Mouse (Mus musculus): ENCODE results near the gene Cops7a. TPM values are rescaled to one million over a fixed set of nuclear protein-coding genes. Genes with fewer than 3 reads are reported as not detected.

The Cops7a gene
- polyA plus RNA-seq, 1 experiment from 2014 or later, result 102 TPM

- H3K4me3 ChIP-seq, result peak overlapping the region; percentile 99
- no peaks in the 10 kb centered on the region for H3K9me3 ChIP-seq
- peaks cover 21% of the 10 kb centered on the region for H3K36me3 ChIP-seq
- H3K9ac ChIP-seq, result peak overlapping the region; percentile 99
- H3K27me3 ChIP-seq, result no peaks in the 10 kb centered on the region
- peaks cover 28% of the 10 kb centered on the region for H3K4me1 ChIP-seq (replicated peaks)
- peak overlapping the region; percentile 98 for H3K27ac ChIP-seq (replicated peaks)
- 28% methylated on average over 1 of the region's 1 CpGs for WGBS
- peak overlapping the region; percentile 90 for H3K4me2 ChIP-seq
- no peak for ATAC-seq (ENCODE audit: low FRiP score, low read depth)
Observed at GRCm38 (mm10) chr6:124930231-124930630, 35.1 kb downstream of the Cops7a start.

DNA sequence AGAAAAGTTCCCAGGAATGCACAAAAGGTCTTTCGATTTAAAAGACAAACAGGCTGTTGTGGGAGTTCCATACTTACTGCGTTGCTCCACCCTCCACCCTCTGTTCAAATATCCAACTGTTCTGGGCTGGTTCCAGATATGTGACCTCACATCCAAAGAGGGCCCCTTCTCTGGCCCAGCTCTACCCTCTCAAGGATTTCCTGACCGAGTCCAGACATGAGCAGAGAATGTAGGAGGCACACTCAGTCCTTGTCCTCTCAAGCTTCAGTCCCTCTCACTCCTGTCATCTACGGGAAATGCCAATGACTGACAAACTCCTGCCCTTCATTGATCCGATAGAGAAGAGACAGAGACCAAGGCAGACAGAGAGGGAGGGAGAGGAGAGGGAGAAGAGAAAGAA lies 39.4 kb downstream of the Cops7a start:
- Histone ChIP-seq H3K9ac (no peak overlapping the region), H3K36me3 (no peaks in the 10 kb centered on the region), H3K4me2 (no peak overlapping the region), H3K27me3 (no peaks in the 10 kb centered on the region), H3K4me1 (replicated peaks) (peaks cover 20% of the 10 kb centered on the region), H3K4me3 (no peak overlapping the region), H3K27ac (replicated peaks) (no peak overlapping the region), H3K9me3 (no peaks in the 10 kb centered on the region)
- 51% methylated on average over 5 of the region's 5 CpGs for WGBS
- no peak for ATAC-seq (ENCODE audit: low FRiP score, low read depth)

- Histone ChIP-seq H3K27me3 (no peaks in the 10 kb centered on the region), H3K36me3 (no peaks in the 10 kb centered on the region), H3K4me3 (no peak overlapping the region), H3K4me2 (no peak overlapping the region), H3K27ac (replicated peaks) (no peak overlapping the region), H3K9ac (no peak overlapping the region), H3K4me1 (replicated peaks) (peaks cover 23% of the 10 kb centered on the region), H3K9me3 (no peaks in the 10 kb centered on the region)
- WGBS, result 43% methylated on average over 12 of the region's 12 CpGs
- no peak for ATAC-seq (ENCODE audit: low FRiP score, low read depth)
Observed at GRCm38 (mm10) chr6:124925173-124925793, 40.1 kb downstream of the Cops7a start.

DNA sequence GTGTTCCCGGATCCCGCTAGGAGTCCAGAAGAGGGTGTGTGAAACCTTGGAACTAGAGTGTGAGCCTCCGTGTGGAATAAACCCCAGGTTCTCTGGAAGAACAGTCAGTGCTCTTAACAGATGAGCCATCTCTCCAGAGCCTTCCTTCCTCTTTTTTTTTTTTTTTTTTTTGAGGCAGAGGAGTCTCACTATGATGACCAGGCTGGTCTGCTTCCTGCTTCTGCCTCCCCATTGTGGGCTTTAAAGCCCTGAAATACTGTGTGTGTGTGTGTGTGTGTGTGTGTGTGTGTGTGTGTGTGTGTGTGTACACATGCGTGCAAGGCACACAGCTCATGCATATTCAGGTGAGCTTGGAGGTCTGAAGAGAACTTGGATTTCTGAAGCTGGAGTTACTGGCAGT lies 43.8 kb downstream of the Cops7a start:
- 62% methylated on average over 4 of the region's 4 CpGs for WGBS
- no peak overlapping the region for H3K9ac ChIP-seq
- H3K9me3 ChIP-seq, result no peaks in the 10 kb centered on the region
- H3K4me2 ChIP-seq, result no peak overlapping the region
- H3K4me1 ChIP-seq (replicated peaks), result peaks cover 35% of the 10 kb centered on the region
- no peak for ATAC-seq (ENCODE audit: low FRiP score, low read depth)
- no peaks in the 10 kb centered on the region for H3K27me3 ChIP-seq
- no peak overlapping the region for H3K4me3 ChIP-seq
- no peaks in the 10 kb centered on the region for H3K36me3 ChIP-seq
- H3K27ac ChIP-seq (replicated peaks), result peak overlapping the region; percentile 100

DNA sequence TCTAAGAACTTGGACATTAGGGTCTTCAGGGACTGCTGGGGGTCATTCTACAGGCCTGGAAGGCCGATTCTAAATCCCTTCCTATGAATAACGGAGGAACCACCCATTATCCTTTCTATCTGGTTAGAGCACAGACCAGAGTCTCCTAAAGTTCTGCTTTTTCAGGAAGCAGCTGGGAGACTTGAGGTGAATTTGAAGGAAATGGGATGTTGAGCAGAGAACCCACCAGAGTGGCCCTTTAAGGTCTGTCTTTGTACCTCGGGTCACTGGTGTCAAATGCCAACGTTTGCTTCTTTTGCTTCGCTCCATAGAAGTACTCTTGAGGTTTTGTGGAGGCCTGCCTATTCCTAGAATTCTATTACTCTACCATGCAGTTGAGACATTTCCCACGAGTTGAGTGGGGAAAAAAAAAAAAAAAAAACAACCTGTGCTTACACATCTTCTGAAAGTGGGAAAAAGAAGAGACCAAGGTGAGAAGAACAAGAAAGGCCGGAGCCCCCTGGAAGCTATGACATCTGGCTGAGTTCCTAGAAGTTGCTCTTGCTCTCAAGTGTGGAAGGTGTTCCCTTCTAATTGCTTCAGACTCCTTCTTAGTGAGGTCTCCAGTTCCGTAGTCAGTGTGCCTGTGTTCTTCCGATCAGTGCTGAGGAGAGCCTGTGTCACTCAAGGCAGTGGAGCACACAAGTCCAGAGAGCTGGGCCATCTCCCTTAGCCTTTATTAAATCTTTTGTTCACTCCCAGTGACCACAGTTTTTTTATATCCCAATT lies 44.8 kb downstream of the Cops7a start:
- H3K4me2 ChIP-seq, result peak overlapping the region; percentile 98
- peak overlapping the region; percentile 100 for H3K27ac ChIP-seq (replicated peaks)
- peaks cover 43% of the 10 kb centered on the region for H3K4me1 ChIP-seq (replicated peaks)
- no peak for ATAC-seq (ENCODE audit: low FRiP score, low read depth)
- no peaks in the 10 kb centered on the region for H3K36me3 ChIP-seq
- peak overlapping the region; percentile 94 for H3K4me3 ChIP-seq
- H3K27me3 ChIP-seq, result no peaks in the 10 kb centered on the region
- no peaks in the 10 kb centered on the region for H3K9me3 ChIP-seq
- WGBS, result 27% methylated on average over 9 of the region's 9 CpGs
- peak overlapping the region; percentile 26 for H3K9ac ChIP-seq

DNA sequence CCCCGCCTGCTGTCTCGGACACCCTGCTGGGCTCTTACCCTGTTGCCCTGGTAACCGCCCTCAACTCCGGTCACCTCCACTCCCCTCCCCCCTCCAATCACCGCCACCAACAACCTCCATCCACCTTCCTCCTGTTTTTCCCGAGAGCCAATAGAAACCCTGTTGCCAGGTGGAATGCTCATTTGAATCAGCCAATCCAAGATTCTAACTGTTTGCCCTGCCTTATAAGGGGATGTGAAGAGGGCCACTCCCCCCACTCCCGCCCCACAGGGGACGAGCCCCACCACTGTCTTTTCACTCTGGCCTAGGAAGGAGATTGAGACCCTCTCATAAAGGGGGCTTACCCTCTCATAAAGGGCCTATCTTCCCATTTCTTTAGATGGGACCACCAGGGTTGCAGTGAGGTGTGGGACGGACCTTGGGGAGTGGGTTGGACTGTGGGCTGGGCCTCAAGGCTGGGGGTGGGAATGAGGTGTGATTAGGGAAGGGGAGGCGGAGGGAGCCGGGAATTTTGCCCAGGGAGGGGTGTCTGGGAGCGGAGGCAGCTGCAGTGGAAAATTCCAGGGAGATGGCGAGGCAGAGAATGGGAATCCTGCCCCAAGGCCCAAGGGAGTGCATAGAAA lies 45.5 kb downstream of the Cops7a start, which contains the start of gene Ptms:
TSS of gene Ptms (minus strand) at position 409 of the 623 bp plus-strand sequence.
- Histone ChIP-seq H3K4me2 (peak within 1 kb of the TSS; percentile 98), H3K4me1 (replicated peaks) (peaks cover 50% of the 10 kb centered on the region), H3K9ac (peak within 1 kb of the TSS; percentile 56), H3K4me3 (peak within 1 kb of the TSS; percentile 94), H3K9me3 (no peaks in the 10 kb centered on the region), H3K27me3 (no peaks in the 10 kb centered on the region), H3K27ac (replicated peaks) (peak within 1 kb of the TSS; percentile 100), H3K36me3 (no peaks in the 10 kb centered on the region)
- ATAC-seq (ENCODE audit: low FRiP score, low read depth), result peak; percentile 90
- 1% methylated on average over 13 of the region's 13 CpGs for WGBS

DNA sequence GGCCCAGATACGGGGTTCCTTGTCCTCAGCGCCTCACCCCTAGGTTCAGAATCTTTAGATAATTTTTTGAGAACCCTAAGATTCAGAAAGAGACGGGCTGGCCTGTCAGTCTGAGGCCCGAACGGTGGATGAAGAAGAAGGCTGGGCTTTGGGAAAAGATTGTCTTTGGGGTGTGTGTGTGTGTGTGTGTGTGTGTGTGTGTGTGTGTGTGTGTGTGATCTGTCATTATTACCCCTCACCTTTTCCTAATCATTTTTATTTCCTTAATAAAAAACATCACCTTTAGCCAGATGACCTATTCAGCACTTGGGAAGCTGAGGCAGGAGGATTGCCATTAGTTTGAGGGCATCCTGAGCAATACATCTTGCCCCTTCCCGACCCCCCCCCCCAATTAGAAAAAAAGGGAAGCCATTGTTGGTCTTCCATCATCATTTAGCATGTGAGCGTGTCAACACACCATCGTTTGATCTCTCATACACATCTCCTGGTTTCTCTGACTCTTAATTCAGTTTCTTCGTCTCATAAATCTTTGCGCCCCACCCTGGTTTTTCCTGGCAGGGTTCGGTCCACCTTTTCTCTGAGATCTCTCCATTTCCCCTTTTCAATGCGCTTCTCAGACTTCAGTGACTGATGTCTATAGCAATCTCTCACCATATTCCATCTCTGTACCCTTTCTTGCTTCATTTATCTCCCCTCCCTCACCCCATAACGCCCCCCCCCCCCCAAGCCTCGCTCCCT lies 46.3 kb downstream of the Cops7a start:
- peaks cover 6% of the 10 kb centered on the region for H3K36me3 ChIP-seq
- ATAC-seq (ENCODE audit: low FRiP score, low read depth), result no peak
- H3K9me3 ChIP-seq, result no peaks in the 10 kb centered on the region
- H3K27me3 ChIP-seq, result no peaks in the 10 kb centered on the region
- WGBS, result 14% methylated on average over 13 of the region's 14 CpGs
- peaks cover 57% of the 10 kb centered on the region for H3K4me1 ChIP-seq (replicated peaks)
- peak overlapping the region; percentile 56 for H3K9ac ChIP-seq
- H3K4me2 ChIP-seq, result peak overlapping the region; percentile 98
- H3K27ac ChIP-seq (replicated peaks), result peak overlapping the region; percentile 100
- peak overlapping the region; percentile 94 for H3K4me3 ChIP-seq

- Histone ChIP-seq H3K36me3 (peaks cover 13% of the 10 kb centered on the region), H3K4me3 (peak overlapping the region; percentile 94), H3K27ac (replicated peaks) (peak overlapping the region; percentile 100), H3K4me2 (peak overlapping the region; percentile 98), H3K27me3 (no peaks in the 10 kb centered on the region), H3K9me3 (no peaks in the 10 kb centered on the region), H3K4me1 (replicated peaks) (peaks cover 64% of the 10 kb centered on the region), H3K9ac (peak overlapping the region; percentile 56)
- ATAC-seq (ENCODE audit: low FRiP score, low read depth), result no peak; the same call in 1 of the 2 replicates
- WGBS, result 4% methylated on average over 7 of the region's 7 CpGs
Observed at GRCm38 (mm10) chr6:124918331-124918690, 47.0 kb downstream of the Cops7a start.

- peaks cover 64% of the 10 kb centered on the region for H3K4me1 ChIP-seq (replicated peaks)
- H3K27ac ChIP-seq (replicated peaks), result peak overlapping the region; percentile 100
- H3K4me3 ChIP-seq, result peak overlapping the region; percentile 94
- no peaks in the 10 kb centered on the region for H3K9me3 ChIP-seq
- 1% methylated on average over 51 of the region's 89 CpGs for WGBS
- peaks cover 17% of the 10 kb centered on the region for H3K36me3 ChIP-seq
- peak overlapping the region; percentile 99 for H3K9ac ChIP-seq
- ATAC-seq (ENCODE audit: low FRiP score, low read depth), result peak; percentile 83
- peak overlapping the region; percentile 98 for H3K4me2 ChIP-seq
- H3K27me3 ChIP-seq, result no peaks in the 10 kb centered on the region
Observed at GRCm38 (mm10) chr6:124917518-124918330, 47.6 kb downstream of the Cops7a start.

DNA sequence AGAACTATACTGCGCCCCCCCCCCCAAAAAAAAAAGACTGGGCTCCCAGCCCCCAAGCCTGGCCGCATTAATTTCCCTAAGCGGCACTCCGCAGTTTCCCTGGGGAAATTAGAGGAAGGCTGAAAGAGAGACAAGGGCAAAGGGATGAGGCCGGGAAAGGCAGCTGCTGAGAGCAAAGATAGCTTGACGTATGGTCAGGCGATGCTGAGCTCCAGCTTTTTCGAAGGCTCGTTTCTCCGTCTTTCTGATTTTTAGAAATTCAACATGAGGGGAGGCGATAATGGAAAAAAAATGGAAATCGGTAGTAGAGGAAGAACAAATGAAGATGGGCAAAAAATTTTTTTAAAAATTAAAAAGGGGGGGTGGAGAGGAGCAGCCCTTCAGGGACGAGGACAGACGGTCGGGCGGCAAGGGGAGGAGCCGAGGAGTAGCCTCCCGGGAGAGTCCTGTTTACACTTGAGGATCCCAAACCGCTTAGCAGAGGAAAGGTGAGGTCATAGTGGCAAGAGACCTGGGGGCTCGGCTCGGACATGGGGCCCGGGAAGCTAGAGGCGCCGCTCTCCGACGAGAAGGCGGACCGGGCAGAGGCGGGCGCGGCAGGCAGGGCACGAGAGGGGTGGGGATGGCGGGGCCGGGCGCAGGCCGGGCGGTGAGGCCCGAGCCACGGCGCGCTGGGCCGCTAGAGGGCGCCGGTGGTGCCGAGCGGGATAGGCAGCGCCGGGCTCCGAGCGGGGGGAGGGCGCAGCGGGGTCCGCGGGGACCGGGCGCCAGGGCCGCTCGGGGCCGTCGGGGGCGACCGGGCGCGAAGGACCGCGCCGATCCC lies 48.4 kb downstream of the Cops7a start:
- peaks cover 67% of the 10 kb centered on the region for H3K4me1 ChIP-seq (replicated peaks)
- WGBS, result 0% methylated on average over 38 of the region's 67 CpGs
- ATAC-seq (ENCODE audit: low FRiP score, low read depth), result peak; percentile 14; the same call in 1 of the 2 replicates

More for the DNA sequence above, 48.4 kb downstream of the Cops7a start:
- H3K27ac ChIP-seq (replicated peaks), result peak overlapping the region; percentile 100
- H3K9me3 ChIP-seq, result no peaks in the 10 kb centered on the region
- peak overlapping the region; percentile 99 for H3K9ac ChIP-seq
- peak overlapping the region; percentile 94 for H3K4me3 ChIP-seq
- peak overlapping the region; percentile 98 for H3K4me2 ChIP-seq
- H3K36me3 ChIP-seq, result peaks cover 17% of the 10 kb centered on the region
- no peaks in the 10 kb centered on the region for H3K27me3 ChIP-seq

All from hindbrain, embryonic 15.5 days (tissue).